Mouse (Mus musculus): ENCODE results near the gene Dmrtc2.
"Not testable (repeated sequence)": the region's sequence is repeated elsewhere in the genome, so short reads cannot be mapped to it uniquely, and the experiment has no call there.

The Dmrtc2 gene

GRCm38 (mm10) chr7:24869080-24869479 lies 777 bp upstream of the Dmrtc2 start:
- no peak for DNase-seq (ENCODE audit: low read depth)

DNA sequence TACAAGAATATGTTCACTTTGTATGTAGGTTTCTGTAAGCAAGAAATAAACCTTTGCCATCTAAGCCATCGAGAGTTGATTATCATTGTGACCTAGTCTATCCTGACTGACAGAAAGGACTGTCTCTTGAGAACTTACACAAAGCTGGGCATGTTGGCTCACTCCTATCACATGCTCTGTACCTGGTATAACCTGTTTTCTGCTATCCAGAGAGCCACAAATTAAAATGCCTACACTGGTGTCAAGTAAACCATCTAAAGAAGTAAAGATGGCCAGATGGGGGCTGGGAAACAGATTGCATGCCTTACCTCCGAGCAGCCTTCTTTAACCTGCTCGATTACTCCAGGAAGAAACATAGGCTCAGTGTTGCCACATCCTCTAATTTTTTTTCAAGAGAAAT lies 7.7 kb downstream of the Dmrtc2 start:
- no peak for DNase-seq (ENCODE audit: low read depth)

GRCm38 (mm10) chr7:24879620-24880019 lies 9.8 kb downstream of the Dmrtc2 start:
- no peak for DNase-seq (ENCODE audit: low read depth)

- DNase-seq (ENCODE audit: low read depth), result no peak
Measured at GRCm38 (mm10) chr7:24882416-24883199, 12.8 kb downstream of the Dmrtc2 start.

- peak; percentile 99 for DNase-seq (ENCODE audit: low read depth)
Measured at GRCm38 (mm10) chr7:24883896-24884692, 14.2 kb downstream of the Dmrtc2 start, which contains the start of gene Rps19. Gene Rps19 (plus strand): TSS chr7:24884371.

DNA sequence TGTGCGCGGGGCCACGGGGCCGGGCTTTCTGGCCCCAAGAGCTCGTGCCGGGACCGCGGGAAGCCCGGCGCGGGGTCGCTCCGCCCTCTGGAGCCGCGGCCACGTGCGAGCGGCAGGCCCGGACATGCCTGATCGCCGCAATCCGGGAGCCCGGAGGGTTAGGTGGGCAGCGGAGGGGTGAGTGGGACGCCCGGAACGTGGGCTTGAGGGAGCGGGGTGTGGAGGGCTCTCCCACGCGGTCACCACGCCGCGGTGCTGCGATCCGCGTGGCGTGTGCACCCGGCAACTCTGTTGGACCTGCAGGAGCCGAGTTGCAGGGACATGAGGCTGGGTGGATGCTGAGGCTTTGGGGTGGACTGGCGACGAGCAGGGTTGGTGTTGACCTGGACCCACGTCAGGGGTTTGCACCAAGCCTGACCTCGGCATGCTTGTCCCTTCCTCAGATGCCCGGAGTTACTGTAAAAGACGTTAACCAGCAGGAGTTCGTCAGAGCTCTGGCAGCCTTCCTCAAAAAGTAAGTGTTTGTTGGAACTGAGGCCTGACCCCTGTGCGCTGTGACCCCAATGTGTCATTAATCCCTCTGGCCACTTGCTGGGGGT lies 14.9 kb downstream of the Dmrtc2 start:
- DNase-seq (ENCODE audit: low read depth), result no peak

- DNase-seq (ENCODE audit: low read depth), result no peak
Measured at GRCm38 (mm10) chr7:24885468-24886307, 15.8 kb downstream of the Dmrtc2 start.

- DNase-seq (ENCODE audit: low read depth), result no peak
Measured at GRCm38 (mm10) chr7:24886308-24886633, 16.4 kb downstream of the Dmrtc2 start.

DNA sequence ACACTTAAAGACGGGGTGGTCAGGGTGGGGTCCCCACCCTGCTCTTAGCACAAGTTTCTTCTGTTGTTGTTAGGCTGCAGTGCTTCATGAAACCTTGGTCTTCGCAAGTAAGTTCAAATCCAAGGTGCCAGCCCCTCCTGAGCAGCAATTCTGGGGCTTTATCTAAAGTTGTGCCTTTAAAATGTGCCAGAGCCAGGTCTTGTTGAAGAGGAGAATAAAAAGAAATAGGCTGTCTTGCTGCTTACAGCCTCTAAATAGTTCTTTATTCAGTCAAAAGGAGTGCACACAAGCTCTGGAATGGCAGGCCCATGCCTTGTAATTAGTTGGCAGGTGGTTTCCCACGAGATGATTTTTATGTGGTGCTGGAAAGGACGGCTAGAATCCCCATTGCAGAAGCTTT lies 17.2 kb downstream of the Dmrtc2 start:
- no peak for DNase-seq (ENCODE audit: low read depth)

DNA sequence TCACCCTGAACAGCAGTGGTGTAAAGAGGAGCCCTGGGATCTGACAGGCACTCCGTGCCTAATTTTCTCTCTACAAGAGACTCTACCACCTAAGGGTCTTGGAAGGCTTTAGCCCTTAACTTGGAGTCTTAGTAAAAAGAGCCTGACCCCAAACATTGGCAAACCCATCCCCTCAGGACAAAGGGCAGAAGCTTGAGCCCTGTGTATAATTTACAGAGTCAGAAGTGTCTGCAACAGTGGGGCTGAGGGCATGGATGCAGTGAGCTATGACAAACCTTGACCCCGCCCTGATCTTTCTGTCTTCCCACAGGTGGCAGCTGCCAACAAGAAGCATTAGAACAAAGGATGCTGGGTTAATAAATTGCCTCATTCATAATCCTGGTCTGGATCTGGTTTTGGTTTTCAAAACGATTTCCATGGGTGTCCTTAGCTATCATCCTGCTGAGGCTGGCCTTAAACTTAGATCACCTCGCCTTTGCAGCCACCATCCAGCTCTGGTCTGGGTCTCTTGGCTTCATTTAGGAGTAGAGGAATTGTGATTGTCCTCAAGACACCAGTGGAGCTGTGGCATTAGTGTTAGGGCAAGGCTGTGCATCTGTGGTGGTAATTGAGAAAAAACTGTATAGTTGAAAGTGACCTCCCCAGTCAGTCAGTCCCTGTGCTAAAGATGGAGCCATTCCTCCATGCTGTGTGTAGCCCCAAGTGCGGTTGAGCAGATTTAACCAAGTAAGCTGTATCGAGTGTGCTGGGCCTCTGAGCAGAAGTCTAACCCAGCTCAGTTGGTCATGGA lies 19.8 kb downstream of the Dmrtc2 start:
- DNase-seq (ENCODE audit: low read depth), result no peak

DNA sequence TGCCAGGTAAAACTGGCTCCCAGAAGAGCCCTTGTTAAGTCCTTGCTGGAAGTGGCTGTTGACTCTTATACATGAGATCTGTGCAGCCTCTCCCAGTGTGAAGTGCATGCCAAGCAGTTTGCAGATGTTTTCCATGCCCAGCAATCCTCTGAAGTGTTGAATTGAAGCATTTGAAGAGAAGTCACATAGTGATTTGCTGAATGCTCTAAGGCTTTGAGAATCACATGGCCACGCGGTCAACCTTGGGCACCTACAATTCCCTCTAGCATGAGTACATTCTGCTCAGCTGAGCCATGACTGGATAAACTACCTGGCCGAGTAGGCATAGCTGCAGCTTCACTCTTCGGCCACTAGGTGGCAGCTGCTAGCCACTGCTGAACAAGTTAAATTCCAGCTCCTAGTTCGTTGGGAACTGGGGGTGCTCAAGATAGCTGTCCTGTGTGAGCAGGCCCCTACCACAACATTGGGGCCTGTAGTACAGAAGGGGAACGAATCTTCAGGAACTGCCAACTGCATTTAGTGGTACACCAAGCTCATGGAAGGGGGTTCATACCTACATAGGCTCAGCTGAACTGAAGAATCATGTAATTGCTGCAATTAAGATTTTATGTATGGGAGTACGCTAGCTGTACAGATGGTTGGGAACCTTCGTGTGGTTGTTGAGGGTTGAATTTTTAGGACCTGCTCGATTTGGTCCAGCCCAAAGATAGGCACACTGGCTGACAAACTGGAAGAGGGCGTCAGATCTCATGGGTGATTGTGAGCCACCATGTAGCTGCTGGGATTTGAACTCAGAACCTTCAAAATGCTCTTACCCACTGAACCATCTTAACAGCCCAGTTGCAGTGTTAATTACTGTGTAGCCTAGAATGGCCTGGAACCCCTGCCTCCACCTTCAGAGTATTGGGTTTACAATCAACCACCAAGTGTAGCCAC lies 20.7 kb downstream of the Dmrtc2 start:
- DNase-seq (ENCODE audit: low read depth), result peak; percentile 84

GRCm38 (mm10) chr7:24891241-24892124 lies 21.6 kb downstream of the Dmrtc2 start:
- DNase-seq (ENCODE audit: low read depth), result no peak

DNA sequence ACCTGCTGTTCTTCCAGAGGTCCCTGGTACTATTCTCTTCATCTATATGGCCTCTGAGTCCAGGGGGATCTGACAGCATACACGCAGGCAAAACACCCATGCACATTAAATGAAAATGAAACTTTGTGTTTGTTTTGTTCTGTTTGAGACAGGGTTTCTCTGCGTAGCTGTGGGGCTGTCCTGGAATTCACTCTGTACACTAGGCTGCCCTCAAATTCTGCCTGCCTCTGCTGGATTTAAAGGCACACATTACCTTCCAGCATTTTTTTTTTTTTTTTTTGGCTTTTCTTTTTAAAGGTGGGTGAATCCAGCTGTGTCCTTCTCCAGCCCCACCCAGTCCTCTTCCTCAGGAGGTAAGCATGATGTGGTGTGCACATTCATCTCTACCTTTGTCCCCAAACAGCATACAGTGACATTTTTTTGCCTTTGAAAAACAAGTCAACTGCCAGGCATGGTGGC lies 22.3 kb downstream of the Dmrtc2 start:
- no peak for DNase-seq (ENCODE audit: low read depth)

GRCm38 (mm10) chr7:24895749-24896148 lies 25.9 kb downstream of the Dmrtc2 start:
- not testable (repeated sequence) for DNase-seq (ENCODE audit: low read depth)

DNA sequence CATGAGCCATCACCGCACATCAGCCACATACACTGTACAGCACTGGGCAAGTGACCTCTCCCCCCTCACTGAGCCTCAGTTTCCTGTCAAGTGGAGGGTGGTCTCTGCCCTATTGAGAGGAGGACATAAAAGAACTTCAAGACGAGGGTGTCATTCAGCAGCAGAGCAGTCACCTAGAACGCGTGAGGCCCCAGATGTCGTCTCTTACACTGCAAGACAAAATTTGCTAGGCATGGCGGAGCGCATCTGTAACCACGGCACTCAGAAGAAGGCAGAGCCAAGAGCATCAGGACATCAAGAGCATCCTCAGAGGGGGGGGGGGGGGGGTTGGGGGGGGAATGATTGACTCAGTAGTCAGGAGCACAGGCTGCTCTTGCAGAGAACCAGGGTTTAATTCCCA lies 26.4 kb downstream of the Dmrtc2 start:
- DNase-seq (ENCODE audit: low read depth), result no peak

DNA sequence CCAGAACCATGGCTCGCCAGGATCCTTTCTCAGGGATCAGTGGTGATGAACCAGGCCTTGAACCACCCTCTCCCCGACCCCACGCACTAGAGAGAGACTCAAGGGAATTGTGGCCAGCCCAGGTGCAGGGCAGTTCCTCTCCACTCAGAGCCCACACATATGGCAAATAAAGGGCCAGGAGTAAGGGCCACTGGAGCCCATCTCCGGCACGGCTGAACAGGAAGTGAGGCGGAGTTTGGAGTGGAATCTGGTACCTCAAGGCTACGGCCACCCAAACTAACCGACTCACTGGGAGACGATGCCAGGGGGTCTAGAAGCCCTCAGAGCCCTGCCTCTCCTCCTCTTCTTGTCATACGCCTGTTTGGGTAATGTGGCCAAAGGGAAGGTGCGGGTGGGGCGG lies 27.4 kb downstream of the Dmrtc2 start, which contains the start of gene Cd79a:
Cd79a (plus strand) TSS at position 158 of the 400 bp plus-strand sequence.
- no peak for DNase-seq (ENCODE audit: low read depth)

GRCm38 (mm10) chr7:24897959-24898358 lies 28.1 kb downstream of the Dmrtc2 start:
- no peak for DNase-seq (ENCODE audit: low read depth)

DNA sequence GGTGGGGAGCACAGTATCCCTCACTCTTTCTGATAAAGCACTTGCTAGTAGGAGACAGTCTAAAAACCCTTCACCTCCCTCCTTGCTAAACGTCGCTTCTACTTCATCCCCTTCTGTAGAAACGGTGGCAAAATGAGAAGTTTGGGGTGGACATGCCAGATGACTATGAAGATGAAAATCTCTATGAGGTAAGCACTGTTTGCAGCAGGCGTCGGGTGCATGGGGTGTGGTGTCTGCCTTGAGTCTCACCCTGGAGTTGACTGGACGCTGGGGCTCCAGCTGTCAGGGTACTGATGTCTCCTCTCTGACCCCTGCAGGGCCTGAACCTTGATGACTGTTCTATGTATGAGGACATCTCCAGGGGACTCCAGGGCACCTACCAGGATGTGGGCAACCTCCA lies 31.3 kb downstream of the Dmrtc2 start:
- no peak for DNase-seq (ENCODE audit: low read depth)

DNA sequence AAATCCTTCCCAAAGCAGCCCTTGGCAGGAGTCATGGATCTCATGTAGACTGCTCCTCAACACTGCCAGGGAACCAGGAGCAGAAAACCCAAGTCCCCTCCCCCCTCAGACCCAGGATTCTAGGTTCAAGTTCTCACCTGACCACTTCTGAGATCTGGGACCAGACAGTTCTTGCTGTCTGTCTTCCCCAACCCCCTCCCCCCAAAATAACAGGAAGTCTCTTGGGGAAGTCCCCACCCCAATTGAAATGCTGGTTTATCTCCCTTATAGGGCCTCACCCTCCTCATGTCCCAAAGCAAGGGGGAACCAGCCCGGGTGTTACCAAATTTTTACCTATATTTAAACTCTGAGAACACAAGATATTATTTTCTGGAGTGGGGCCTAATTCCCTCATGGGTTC lies 32.0 kb downstream of the Dmrtc2 start:
- DNase-seq (ENCODE audit: low read depth), result no peak
